Mouse (Mus musculus) left cerebral cortex, postnatal 14 days (tissue): ENCODE results near the gene Ankrd40. TPM values are rescaled to one million over a fixed set of nuclear protein-coding genes. Genes with fewer than 3 reads are reported as not detected.

Experiments used
- DNase-seq, 2 experiments: peaks; one replicate each; pipeline ENCODE4 v3.0.0; 2021 to 2022; ENCODE audit warnings: low spot score in 2 of 2, mixed read lengths in 1 of 2
- intact Hi-C: fragments of 180-260 bp; cut with DNase I; formaldehyde crosslinking; loops from one replicate; pipeline ENCODE4 v1.15.1; 2025
- total RNA-seq, 2 experiments: library from RNA; stranded (reverse); gene quantifications; 2 replicates each; pipeline ENCODE4 v1.2.3; 2021

Ankrd40 gene
- total RNA-seq, 2 experiments from 2014 or later = 106 to 108 TPM

- no peak for DNase-seq
- intact Hi-C loops = no loop called here
Observed at GRCm38 (mm10) chr11:94387756-94388155, 60.0 kb downstream of the Ankrd40 start.

- no peak for DNase-seq
- intact Hi-C loops = no loop called here
Observed at GRCm38 (mm10) chr11:94389021-94389420, 61.2 kb downstream of the Ankrd40 start.

- intact Hi-C loops = no loop called here
- DNase-seq = no peak
Observed at GRCm38 (mm10) chr11:94389724-94390396, 62.1 kb downstream of the Ankrd40 start.

- intact Hi-C loops = no loop called here
Observed at GRCm38 (mm10) chr11:94390825-94391224, 63.0 kb downstream of the Ankrd40 start.

More at GRCm38 (mm10) chr11:94390825-94391224, 63.0 kb downstream of the Ankrd40 start:
- DNase-seq = no peak

Other genes starting within 250 kb of the Ankrd40 start
- gene Tob1, start 116.5 kb upstream of the Ankrd40 start, total RNA-seq = 10 to 100 TPM; 33.7 to 37.3 TPM
- 1 to 10 TPM; 1.4 to 1.8 TPM for gene Wfikkn2, start 82.0 kb upstream of the Ankrd40 start, total RNA-seq
- gene Gm21885, start 46.1 kb upstream of the Ankrd40 start, total RNA-seq = not detected
- gene Luc7l3, start 6.0 kb upstream of the Ankrd40 start, total RNA-seq = 100 to 1,000 TPM; 117 TPM
- gene Abcc3, start 65.0 kb downstream of the Ankrd40 start, total RNA-seq = 1 to 10 TPM; 1.6 to 2.3 TPM
- 100 to 1,000 TPM; 107 to 130 TPM for gene Cacna1g, start 146.2 kb downstream of the Ankrd40 start, total RNA-seq
- under 1 TPM; 0.38 to 0.62 TPM for gene Spata20, start 158.2 kb downstream of the Ankrd40 start, total RNA-seq
- 1 to 10 TPM in 1 of 2 experiments, under 1 TPM in 1; 0.95 to 1.3 TPM for gene Epn3, start 172.0 kb downstream of the Ankrd40 start, total RNA-seq
- gene Mycbpap, start 193.7 kb downstream of the Ankrd40 start, total RNA-seq = 1 to 10 TPM; 3.2 to 3.8 TPM
- gene Rsad1, start 221.3 kb downstream of the Ankrd40 start, total RNA-seq = 10 to 100 TPM; 16.1 to 16.8 TPM
- gene Chad, start 237.0 kb downstream of the Ankrd40 start, total RNA-seq = under 1 TPM in 1 of 2 experiments, not detected in 1; 0.38 TPM